In the genomic region with DNA sequence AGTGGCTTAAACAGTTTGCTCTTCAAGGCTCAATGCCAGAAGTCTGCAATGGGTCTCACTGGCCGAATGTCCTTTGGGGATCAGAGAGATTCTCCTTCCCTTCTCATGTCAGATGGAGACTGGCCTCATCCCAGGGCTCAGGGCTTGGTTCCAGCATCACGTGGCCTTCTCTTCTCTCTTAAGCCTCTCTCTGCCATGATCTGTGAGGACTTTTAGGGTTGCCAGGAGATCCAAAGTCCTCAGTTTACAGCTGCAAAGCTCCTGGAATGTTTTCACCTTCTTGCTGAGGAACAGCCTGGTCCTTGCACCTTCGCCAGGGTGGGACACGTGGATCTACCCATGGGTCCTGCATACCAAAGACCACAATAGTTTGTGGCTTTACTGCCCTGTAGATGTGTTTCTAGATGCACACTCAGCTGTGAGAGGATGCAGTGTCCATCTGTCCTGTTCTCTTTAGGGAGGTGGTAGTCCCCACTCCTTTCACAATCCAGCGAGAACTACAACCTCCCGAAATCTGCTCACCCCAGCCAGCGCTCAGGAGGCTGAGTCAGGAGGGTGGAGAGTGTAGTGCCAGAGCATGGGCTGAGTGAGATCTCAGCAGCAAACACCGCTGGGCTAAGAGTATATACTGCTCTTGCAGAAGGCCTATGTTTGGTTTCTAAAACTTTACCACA, we compare ENCODE assay signal across 7 mouse cellular contexts. TPM values are rescaled to one million over a fixed set of nuclear protein-coding genes. Genes with fewer than 3 reads are reported as not detected.
DNase-seq lines count a peak whose midpoint lies in the region; ATAC-seq and TF ChIP-seq lines count a peak whose summit lies in the region.

No protein-coding gene starts in this region.

- no peak overlapping the region for H3K27ac ChIP-seq in heart, adult 2 months
- H3K27ac ChIP-seq in kidney, embryonic 15.5 days: no peak overlapping the region
- no peak overlapping the region for H3K27ac ChIP-seq in midbrain, postnatal 0 days (ENCODE audit: low read depth, low read length)

- H3K9ac ChIP-seq in heart, adult 2 months (ENCODE audit: low read depth, low read length): no peak overlapping the region
- no peak overlapping the region for H3K9ac ChIP-seq in kidney, embryonic 15.5 days
- no peak overlapping the region for H3K9ac ChIP-seq in midbrain, postnatal 0 days (replicated peaks; ENCODE audit: low read length, poor library complexity, severe bottlenecking)

- TF ChIP-seq CTCF in heart, adult 2 months (IDR thresholded peaks at IDR 0.05): no peak
- TF ChIP-seq CTCF in midbrain, postnatal 0 days (IDR thresholded peaks at IDR 0.05): no peak

- H3K4me1 ChIP-seq in heart, adult 2 months (ENCODE audit: control insufficient read depth, insufficient read depth, low read length): peaks cover 26% of the 10 kb centered on the region
- H3K4me1 ChIP-seq in kidney, embryonic 15.5 days: peaks cover 47% of the 10 kb centered on the region
- peaks cover 18% of the 10 kb centered on the region; the same call in 1 of the 2 replicates for H3K4me1 ChIP-seq in midbrain, postnatal 0 days (ENCODE audit: insufficient read depth, low read length)

- 76% methylated on average over 8 of the region's 8 CpGs for WGBS in heart, adult 2 months
- 95% methylated on average over 8 of the region's 8 CpGs for WGBS in kidney, embryonic 15.5 days
- 89% methylated on average over 8 of the region's 8 CpGs for WGBS in midbrain, postnatal 0 days

- no peaks in the 10 kb centered on the region for H3K79me2 ChIP-seq in heart, adult 2 months (replicated peaks; ENCODE audit: control insufficient read depth, insufficient read depth, low read length)

- no peaks in the 10 kb centered on the region for H3K27me3 ChIP-seq in heart, adult 2 months (ENCODE audit: control insufficient read depth, insufficient read depth, low read length)
- no peaks in the 10 kb centered on the region for H3K27me3 ChIP-seq in kidney, embryonic 15.5 days
- no peaks in the 10 kb centered on the region for H3K27me3 ChIP-seq in midbrain, postnatal 0 days (ENCODE audit: insufficient read depth, low read length)

- peak overlapping the region; percentile 87 for H3K4me2 ChIP-seq in kidney, embryonic 15.5 days
- H3K4me2 ChIP-seq in midbrain, postnatal 0 days (ENCODE audit: low read depth, low read length, poor library complexity, severe bottlenecking): no peak overlapping the region

- no peak for ATAC-seq in kidney, embryonic 15.5 days (replicated peaks; ENCODE audit: low FRiP score)
- ATAC-seq in midbrain, postnatal 0 days (ENCODE audit: low FRiP score): 0 out of 2 replicates have a peak, but pooled peaks have one; percentile 32

- no peak for TF ChIP-seq EP300 in heart, adult 2 months (IDR thresholded peaks at IDR 0.05; ENCODE audit: insufficient read depth, low read depth, low read length)

- peak; percentile 47 for DNase-seq in right cerebral cortex, postnatal 4 days
- no peak for DNase-seq in right cerebral cortex, adult 18-20 months
- peak; percentile 48 to 59 for DNase-seq in heart, adult 2 months
- peak; percentile 89 for DNase-seq in midbrain, postnatal 0 days (ENCODE audit: low spot score)
- no peak for DNase-seq in spleen, adult 12 weeks (ENCODE audit: low spot score)
- DNase-seq in adrenal gland, postnatal 25 days: no peak

- intact Hi-C loops in heart, adult 2 months (cut with DNase I): no loop called here

- H3K4me3 ChIP-seq in heart, adult 2 months: no peak overlapping the region
- no peak overlapping the region for H3K4me3 ChIP-seq in kidney, embryonic 15.5 days (replicated peaks)
- H3K4me3 ChIP-seq in midbrain, postnatal 0 days (ENCODE audit: low read depth, low read length): no peak overlapping the region

- TF ChIP-seq POLR2A in heart, adult 2 months (IDR thresholded peaks at IDR 0.05; ENCODE audit: insufficient read depth, low read depth, low read length): no peak

- peaks cover 3% of the 10 kb centered on the region; the same call in 1 of the 2 replicates for H3K9me3 ChIP-seq in kidney, embryonic 15.5 days (replicated peaks)
- no peaks in the 10 kb centered on the region for H3K9me3 ChIP-seq in midbrain, postnatal 0 days (ENCODE audit: low read length)

- H3K36me3 ChIP-seq in heart, adult 2 months (ENCODE audit: control insufficient read depth, insufficient read depth, low read length): no peaks in the 10 kb centered on the region
- H3K36me3 ChIP-seq in kidney, embryonic 15.5 days: peaks cover 10% of the 10 kb centered on the region
- H3K36me3 ChIP-seq in midbrain, postnatal 0 days (ENCODE audit: insufficient read depth, low read length): no peaks in the 10 kb centered on the region

RNA-seq across cellular contexts. Expression of a gene that starts 2.1 kb away (rescaled TPM):
- total RNA-seq in heart, adult 2 months (2021): 10 to 100 TPM; 13.1 to 16.5 TPM
- polyA plus RNA-seq in heart, adult 2 months (2012; rRNA removed): 26.2 and 27.7 TPM in 2 replicates
- 30.2 and 35.2 TPM in 2 replicates for polyA plus RNA-seq in kidney, embryonic 15.5 days (2015; fragmentation: Nextera tagmentation; extraction: Ambion mirVana)
- total RNA-seq in midbrain, postnatal 0 days (2014; rRNA removed): 54.8 and 60.8 TPM in 2 replicates
- polyA plus RNA-seq in midbrain, postnatal 0 days (2015; fragmentation: Nextera tagmentation; extraction: Ambion mirVana): 29.9 and 30.5 TPM in 2 replicates
- 33.3 and 42.1 TPM in 2 replicates for total RNA-seq in adrenal gland, postnatal 25 days (2021)

RNA-seq across cellular contexts. Expression of a gene that starts 43.5 kb away (rescaled TPM):
- under 1 TPM in 1 of 2 experiments, not detected in 1; 0.66 TPM for total RNA-seq in heart, adult 2 months (2021)
- 0.96 and 1.0 TPM in 2 replicates for polyA plus RNA-seq in heart, adult 2 months (2012; rRNA removed)
- polyA plus RNA-seq in kidney, embryonic 15.5 days (2015; fragmentation: Nextera tagmentation; extraction: Ambion mirVana): 0.42 and 0.68 TPM in 2 replicates
- total RNA-seq in midbrain, postnatal 0 days (2014; rRNA removed): 17.0 and 21.0 TPM in 2 replicates
- polyA plus RNA-seq in midbrain, postnatal 0 days (2015; fragmentation: Nextera tagmentation; extraction: Ambion mirVana): 13.3 and 13.5 TPM in 2 replicates
- total RNA-seq in adrenal gland, postnatal 25 days (2021): 1.2 and 1.8 TPM in 2 replicates

Comparison
In these comparisons a context has a peak if more than half of its experiments do, and no peak if none do; other contexts are left out.
1. DNase-seq: peak in right cerebral cortex, postnatal 4 days (single experiment), heart, adult 2 months (2 of 2) and midbrain, postnatal 0 days (single experiment); none in right cerebral cortex, adult 18-20 months (single experiment), spleen, adult 12 weeks (single experiment) and adrenal gland, postnatal 25 days (single experiment).